Mouse (Mus musculus): Measurements from ENCODE around the gene Gm21209. TPM values are rescaled to one million over a fixed set of nuclear protein-coding genes. Genes with fewer than 3 reads are reported as not detected.
"Not testable (repeated sequence)": the region's sequence is repeated elsewhere in the genome, so short reads cannot be mapped to it uniquely, and the experiment has no call there.

Gene Gm21209
- not detected for total RNA-seq (2021)
- long read RNA-seq, experiment 1 = 0 reads
- long read RNA-seq, experiment 2 = 0 reads

DNA sequence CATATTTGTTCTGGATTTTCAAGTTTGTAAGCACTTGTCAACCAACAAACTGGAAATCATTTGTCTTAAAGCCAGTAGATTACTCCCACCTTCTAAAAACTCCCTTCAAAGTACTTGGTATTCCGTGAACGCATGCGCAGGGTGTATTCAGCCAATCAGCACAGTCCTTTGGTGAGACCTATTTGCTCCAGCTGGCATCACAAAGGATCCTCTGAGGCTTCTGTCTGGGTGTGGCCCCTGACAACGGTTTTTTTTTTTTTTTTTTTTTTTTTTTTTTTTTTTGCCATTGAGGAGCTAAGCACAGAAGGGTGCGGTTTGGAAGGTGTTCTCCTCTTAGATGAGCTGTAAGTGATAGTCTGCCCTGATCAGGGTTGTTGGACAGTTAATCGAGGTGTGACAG, at the start of gene Gm21209:
Gene Gm21209 (plus strand): TSS at position 301 of the 400 bp plus-strand sequence.
- DNase-seq (ENCODE audit: low spot score in 2 of 2) = not testable (repeated sequence)

Measured in adrenal gland, adult 18-20 months (tissue).